Mouse (Mus musculus) neural tube, embryonic 14.5 days (tissue): ENCODE results near the gene Nrros. TPM values are rescaled to one million over a fixed set of nuclear protein-coding genes. Genes with fewer than 3 reads are reported as not detected.
A peak's percentile ranks its signal among the peaks of the same experiment; 100 is the strongest.

Experiments used
- ATAC-seq: fragments of 200-750 bp; cut with Nextera tagmentation; 2 replicates; pipeline ENCODE4 v1.8.0; 2017; ENCODE audit warnings: low read depth, mild to moderate bottlenecking, moderate TSS enrichment, moderate library complexity
- H3K27ac ChIP-seq: fragments of 300-500 bp; sonication (generic); 2 replicates; pipeline ENCODE4 v1.5.1; 2014; ENCODE audit warnings: low read depth, mild to moderate bottlenecking, control low read depth, low read length, moderate library complexity, mixed read lengths
- H3K27me3 ChIP-seq: fragments of 300-500 bp; sonication (generic); 2 replicates; pipeline ENCODE4 v1.6.1; 2014; ENCODE audit warnings: low read length; ENCODE audit not compliant: control insufficient read depth, insufficient read depth
- H3K36me3 ChIP-seq: fragments of 300-500 bp; sonication (generic); 2 replicates; pipeline ENCODE4 v1.6.1; 2014; ENCODE audit warnings: low read length, mixed read lengths; ENCODE audit not compliant: control insufficient read depth, insufficient read depth
- H3K4me1 ChIP-seq: fragments of 300-500 bp; sonication (generic); 2 replicates; pipeline ENCODE4 v1.6.1; 2014; ENCODE audit warnings: low read length; ENCODE audit not compliant: control insufficient read depth, insufficient read depth
- H3K4me2 ChIP-seq: fragments of 300-500 bp; sonication (generic); 2 replicates; pipeline ENCODE4 v1.6.1; 2014; ENCODE audit warnings: mild to moderate bottlenecking, low read depth, low read length, control low read depth
- H3K4me3 ChIP-seq: fragments of 300-500 bp; sonication (generic); 2 replicates; pipeline ENCODE4 v1.5.1; 2014; ENCODE audit warnings: low read depth, low read length, control low read depth, mixed read lengths
- H3K9ac ChIP-seq: fragments of 300-500 bp; sonication (generic); replicated peaks from 2 replicates; pipeline ENCODE4 v1.6.1; 2014; ENCODE audit warnings: low read depth, mild to moderate bottlenecking, control low read depth, low read length, mixed read lengths
- H3K9me3 ChIP-seq: fragments of 300-500 bp; sonication (generic); 2 replicates; pipeline ENCODE4 v1.6.1; 2016; ENCODE audit warnings: low read length; ENCODE audit not compliant: control insufficient read depth
- WGBS: fragments of 180-500 bp; shearing (Covaris S2); extraction: QIAGEN DNeasy Blood & Tissue Kit; methylation state at CpG from one replicate; pipeline ENCODE4 v1.1.7; 2014; 5-methylcytosine and 5-hydroxymethylcytosine counted together
- polyA plus RNA-seq: library from polyadenylated mRNA; unstranded; fragments of >200 nt; fragmentation: Nextera tagmentation; extraction: Ambion mirVana; gene quantifications from 2 replicates; pipeline ENCODE4 v1.2.1, GENCODE M21; 2014

Nrros gene
- polyA plus RNA-seq, 1 experiment from 2014 or later: 2.5 TPM

GRCm38 (mm10) chr16:32147589-32148207 lies 17.7 kb downstream of the Nrros start:
- H3K4me1 ChIP-seq: no peaks in the 10 kb centered on the region
- 69% methylated on average over 10 of the region's 13 CpGs for WGBS
- no peaks in the 10 kb centered on the region for H3K27me3 ChIP-seq
- H3K4me2 ChIP-seq: peak overlapping the region; percentile 27; the same call in 1 of the 2 replicates
- no peaks in the 10 kb centered on the region for H3K9me3 ChIP-seq
- no peaks in the 10 kb centered on the region for H3K36me3 ChIP-seq
- H3K9ac ChIP-seq: no peak overlapping the region
- no peak overlapping the region for H3K4me3 ChIP-seq
- peak; percentile 61; the same call in 1 of the 2 replicates for ATAC-seq
- no peak overlapping the region for H3K27ac ChIP-seq

GRCm38 (mm10) chr16:32144592-32144991 lies 20.8 kb downstream of the Nrros start:
- no peaks in the 10 kb centered on the region for H3K4me1 ChIP-seq
- no peaks in the 10 kb centered on the region for H3K27me3 ChIP-seq
- no peak overlapping the region for H3K4me2 ChIP-seq
- ATAC-seq: no peak
- no peaks in the 10 kb centered on the region for H3K36me3 ChIP-seq
- H3K9ac ChIP-seq: no peak overlapping the region
- WGBS: 91% methylated on average over 17 of the region's 17 CpGs
- no peak overlapping the region for H3K27ac ChIP-seq
- H3K9me3 ChIP-seq: no peaks in the 10 kb centered on the region
- H3K4me3 ChIP-seq: no peak overlapping the region

GRCm38 (mm10) chr16:32143766-32144165 lies 21.6 kb downstream of the Nrros start:
- WGBS: 95% methylated on average over 15 of the region's 15 CpGs
- Histone ChIP-seq H3K4me2 (no peak overlapping the region), H3K27ac (no peak overlapping the region), H3K9ac (no peak overlapping the region), H3K36me3 (no peaks in the 10 kb centered on the region), H3K4me3 (no peak overlapping the region), H3K27me3 (no peaks in the 10 kb centered on the region), H3K9me3 (no peaks in the 10 kb centered on the region), H3K4me1 (no peaks in the 10 kb centered on the region)
- ATAC-seq: no peak

GRCm38 (mm10) chr16:32138954-32139353 lies 26.4 kb downstream of the Nrros start:
- H3K4me1 ChIP-seq: no peaks in the 10 kb centered on the region

GRCm38 (mm10) chr16:32135842-32136357 lies 29.5 kb downstream of the Nrros start:
- Histone ChIP-seq H3K27ac (no peak overlapping the region), H3K36me3 (no peaks in the 10 kb centered on the region), H3K9me3 (no peaks in the 10 kb centered on the region), H3K9ac (no peak overlapping the region), H3K4me1 (no peaks in the 10 kb centered on the region), H3K27me3 (no peaks in the 10 kb centered on the region), H3K4me3 (no peak overlapping the region), H3K4me2 (no peak overlapping the region)
- 85% methylated on average over 7 of the region's 7 CpGs for WGBS
- no peak for ATAC-seq

More at GRCm38 (mm10) chr16:32138954-32139353, 26.4 kb downstream of the Nrros start:
- ATAC-seq: no peak
- Histone ChIP-seq H3K4me3 (no peak overlapping the region), H3K9ac (no peak overlapping the region), H3K27me3 (no peaks in the 10 kb centered on the region), H3K9me3 (no peaks in the 10 kb centered on the region), H3K36me3 (no peaks in the 10 kb centered on the region), H3K4me2 (no peak overlapping the region), H3K27ac (no peak overlapping the region)
- WGBS: 97% methylated on average over 1 of the region's 1 CpGs

GRCm38 (mm10) chr16:32133148-32133547 lies 32.2 kb downstream of the Nrros start:
- Histone ChIP-seq H3K4me1 (no peaks in the 10 kb centered on the region), H3K4me2 (no peak overlapping the region), H3K27ac (no peak overlapping the region), H3K36me3 (no peaks in the 10 kb centered on the region), H3K9ac (no peak overlapping the region), H3K4me3 (no peak overlapping the region), H3K27me3 (no peaks in the 10 kb centered on the region), H3K9me3 (no peaks in the 10 kb centered on the region)
- WGBS: 91% methylated on average over 3 of the region's 3 CpGs
- no peak for ATAC-seq

GRCm38 (mm10) chr16:32130190-32130826 lies 35.1 kb downstream of the Nrros start:
- Histone ChIP-seq H3K4me3 (no peak overlapping the region), H3K9me3 (no peaks in the 10 kb centered on the region), H3K27ac (no peak overlapping the region), H3K36me3 (no peaks in the 10 kb centered on the region), H3K4me1 (no peaks in the 10 kb centered on the region), H3K4me2 (no peak overlapping the region), H3K27me3 (no peaks in the 10 kb centered on the region), H3K9ac (no peak overlapping the region)
- WGBS: 77% methylated on average over 16 of the region's 16 CpGs
- no peak for ATAC-seq

GRCm38 (mm10) chr16:32129449-32130189 lies 35.8 kb downstream of the Nrros start:
- no peak overlapping the region for H3K9ac ChIP-seq
- H3K36me3 ChIP-seq: no peaks in the 10 kb centered on the region
- no peaks in the 10 kb centered on the region for H3K9me3 ChIP-seq
- ATAC-seq: no peak
- H3K27ac ChIP-seq: no peak overlapping the region
- no peaks in the 10 kb centered on the region for H3K27me3 ChIP-seq
- WGBS: 83% methylated on average over 20 of the region's 20 CpGs
- H3K4me3 ChIP-seq: no peak overlapping the region
- no peak overlapping the region for H3K4me2 ChIP-seq
- H3K4me1 ChIP-seq: no peaks in the 10 kb centered on the region

- H3K27ac ChIP-seq: no peak overlapping the region
- H3K27me3 ChIP-seq: no peaks in the 10 kb centered on the region
- H3K36me3 ChIP-seq: no peaks in the 10 kb centered on the region
- ATAC-seq: no peak
- H3K4me3 ChIP-seq: no peak overlapping the region
- 89% methylated on average over 4 of the region's 4 CpGs for WGBS
- no peak overlapping the region for H3K4me2 ChIP-seq
- H3K4me1 ChIP-seq: no peaks in the 10 kb centered on the region
- H3K9ac ChIP-seq: no peak overlapping the region
- H3K9me3 ChIP-seq: no peaks in the 10 kb centered on the region
Measured at GRCm38 (mm10) chr16:32127046-32127445, 38.3 kb downstream of the Nrros start.
